Mouse (Mus musculus) lung, postnatal 0 days (tissue): ENCODE data around the gene Igsf21.

Source experiments
- CTCF ChIP-seq: IDR thresholded peaks from 2 replicates; pipeline ENCODE4 v1.5.1; 2016; ENCODE audit warnings: antibody characterized with exemption, mild to moderate bottlenecking
- EP300 ChIP-seq: IDR thresholded peaks from 2 replicates; pipeline ENCODE4 v1.6.1; 2016; ENCODE audit warnings: antibody characterized with exemption, mild to moderate bottlenecking, control low read depth

DNA sequence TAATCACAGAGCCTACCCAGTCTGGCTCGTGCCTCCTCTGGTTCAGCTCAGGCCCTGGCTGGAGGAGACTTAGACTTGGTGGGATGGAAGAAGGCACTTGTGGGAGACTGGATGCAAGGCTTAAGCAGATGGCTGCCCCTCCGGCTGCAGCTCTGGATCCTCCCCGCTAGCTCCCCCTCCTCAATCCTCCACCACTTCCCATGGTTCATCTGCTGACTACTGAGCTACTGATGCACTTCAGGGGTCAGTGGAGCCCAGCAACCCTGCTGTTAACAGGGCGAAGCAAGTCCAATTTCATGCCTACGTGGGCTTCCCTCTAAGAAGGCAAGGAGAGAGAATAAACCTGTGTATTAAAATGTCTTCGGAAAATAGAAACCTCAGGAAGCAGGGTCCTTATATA lies 222.8 kb downstream of the Igsf21 start:
- TF ChIP-seq EP300 (no peak), CTCF (no peak)
